ENCODE assay signal across 16 mouse cellular contexts in genomic region chr12:67153077-67153476, GRCm38 (mm10).
"Had no signal": no experiment of that assay in that cellular context is flagged by ENCODE, and none has a peak within 500 bp of the region (broad histone marks: within the 10 kb centered on the region; RNA-seq: fewer than 3 reads in every experiment).

No protein-coding gene starts in this region.

- H3K27me3 ChIP-seq: neural tube, embryonic 13.5 days; neural tube, embryonic 15.5 days; stomach, embryonic 15.5 days had no signal

- H3K27ac ChIP-seq: neural tube, embryonic 13.5 days; neural tube, embryonic 15.5 days; stomach, embryonic 15.5 days; stomach, postnatal 0 days had no signal

- H3K36me3 ChIP-seq: neural tube, embryonic 13.5 days; neural tube, embryonic 15.5 days; stomach, embryonic 15.5 days had no signal

- DNase-seq: retina, postnatal 1 day; right cerebral cortex, adult 18-20 months; right cerebral cortex, postnatal 14 days; right cerebral cortex, postnatal 25 days; right cerebral cortex, postnatal 4 days; spleen, adult 18-20 months; thymus, adult 18-20 months; thymus, adult 2 months; thymus, postnatal 14 days; thymus, postnatal 25 days; thymus, postnatal 36 days; thymus, postnatal 4 days had no signal

- H3K9ac ChIP-seq: neural tube, embryonic 13.5 days; neural tube, embryonic 15.5 days; stomach, embryonic 15.5 days had no signal

- H3K4me1 ChIP-seq: neural tube, embryonic 13.5 days; neural tube, embryonic 15.5 days; stomach, embryonic 15.5 days had no signal

- H3K4me3 ChIP-seq: neural tube, embryonic 13.5 days; neural tube, embryonic 15.5 days; stomach, embryonic 15.5 days had no signal

- H3K9me3 ChIP-seq: neural tube, embryonic 13.5 days; neural tube, embryonic 15.5 days; stomach, embryonic 15.5 days had no signal

- H3K4me2 ChIP-seq: neural tube, embryonic 13.5 days; neural tube, embryonic 15.5 days; stomach, embryonic 15.5 days had no signal
